Mouse (Mus musculus) thymus, adult 2 months (tissue): Measurements from ENCODE around the gene St3gal2. TPM values are rescaled to one million over a fixed set of nuclear protein-coding genes. Genes with fewer than 3 reads are reported as not detected.

ENCODE experiments used
- DNase-seq: peaks from one replicate; pipeline ENCODE4 v3.0.0; 2021
- H3K27ac ChIP-seq: fragments of 200-500 bp; 2 replicates; pipeline ENCODE4 v1.5.1; 2012; ENCODE audit warnings: low read length, control low read depth; ENCODE audit not compliant: control insufficient read depth, insufficient read depth
- H3K27me3 ChIP-seq: fragments of 200-500 bp; 2 replicates; pipeline ENCODE4 v1.6.1; 2012; ENCODE audit warnings: mild to moderate bottlenecking, low read length, moderate library complexity, mixed read lengths; ENCODE audit not compliant: control insufficient read depth, insufficient read depth
- H3K36me3 ChIP-seq: fragments of 200-500 bp; 2 replicates; pipeline ENCODE4 v1.6.1; 2012; ENCODE audit warnings: mild to moderate bottlenecking, low read length, moderate library complexity; ENCODE audit not compliant: control insufficient read depth, insufficient read depth
- H3K4me1 ChIP-seq: fragments of 200-500 bp; replicated peaks from 2 replicates; pipeline ENCODE4 v1.6.1; 2012; ENCODE audit warnings: low read length; ENCODE audit not compliant: control insufficient read depth, insufficient read depth
- H3K4me3 ChIP-seq: fragments of 200-500 bp; 2 replicates; pipeline ENCODE4 v1.5.1; 2012; ENCODE audit warnings: mild to moderate bottlenecking, low read length, control low read depth, moderate library complexity; ENCODE audit not compliant: control insufficient read depth, insufficient read depth
- CTCF ChIP-seq: fragments of 200-500 bp; IDR thresholded peaks from 2 replicates; pipeline ENCODE4 v1.5.1; 2012; ENCODE audit warnings: mild to moderate bottlenecking, control low read depth, low read length, moderate library complexity, borderline replicate concordance; ENCODE audit not compliant: control insufficient read depth, poor library complexity, insufficient read depth; ENCODE audit errors: extremely low read depth
- POLR2A ChIP-seq: fragments of 200-500 bp; IDR thresholded peaks from 2 replicates; pipeline ENCODE4 v1.6.1; 2012; ENCODE audit warnings: mild to moderate bottlenecking, low read length, control low read depth, moderate library complexity; ENCODE audit not compliant: control insufficient read depth, poor library complexity, insufficient read depth; ENCODE audit errors: extremely low read depth
- WGBS: fragments of 180-500 bp; shearing (Covaris S2); methylation state at CpG from one replicate; pipeline ENCODE4 v1.1.7; 2018; 5-methylcytosine and 5-hydroxymethylcytosine counted together
- polyA plus RNA-seq: library from polyadenylated mRNA; depleted of rRNA; stranded (reverse); fragments of >200 nt; gene quantifications from 2 replicates; pipeline ENCODE4 v1.2.3, GENCODE M21; 2012

St3gal2 gene
- polyA plus RNA-seq, 1 experiment: 22.1 TPM

DNA sequence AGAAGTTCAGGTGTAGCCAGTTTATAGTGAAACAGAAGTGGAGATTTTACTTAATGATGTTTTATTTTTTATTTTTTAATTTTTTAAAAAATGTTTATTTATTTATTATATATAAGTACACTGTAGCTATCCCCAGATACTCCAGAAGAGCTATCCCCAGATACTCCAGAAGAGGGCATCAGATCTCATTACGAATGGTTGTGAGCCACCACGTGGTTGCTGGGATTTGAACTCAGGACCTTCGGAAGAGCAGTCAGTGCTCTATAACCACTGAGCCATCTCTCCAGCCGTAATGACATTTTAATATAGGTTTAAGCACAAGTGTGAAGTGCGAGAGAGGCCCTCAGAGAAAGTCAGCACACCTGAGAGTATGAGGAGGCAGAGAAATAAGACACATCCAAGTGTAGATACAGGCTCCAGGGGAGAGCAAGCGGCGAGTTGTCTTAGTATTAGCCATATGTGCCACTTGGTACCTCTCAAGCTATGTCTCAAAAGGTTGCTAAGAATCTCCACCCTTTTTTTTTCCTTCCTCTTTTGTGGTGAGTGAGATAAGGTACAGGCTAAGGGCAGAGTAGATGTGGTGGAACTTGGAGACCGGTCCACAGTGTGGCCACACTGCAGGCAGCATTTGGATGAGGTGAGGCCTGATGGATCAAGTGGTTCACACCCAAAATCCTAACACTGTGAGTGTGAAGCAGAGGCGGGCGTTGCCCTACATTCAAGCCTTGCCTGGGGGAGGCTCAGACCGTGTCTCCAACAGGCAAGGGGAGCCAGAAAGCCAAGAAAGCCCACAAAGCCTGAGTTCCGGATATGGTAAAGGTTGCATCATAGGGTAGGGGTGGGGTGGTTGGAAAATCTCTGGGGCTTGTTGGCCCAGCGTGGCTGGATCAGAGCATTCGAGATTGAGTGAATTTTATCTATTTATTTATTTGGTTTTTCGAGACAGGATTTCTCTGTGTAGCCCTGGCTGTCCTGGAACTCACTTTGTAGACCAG lies 7.8 kb upstream of the St3gal2 start:
- Histone ChIP-seq H3K27me3 (no peaks in the 10 kb centered on the region), H3K27ac (no peak overlapping the region), H3K4me1 (peaks cover 4% of the 10 kb centered on the region; the same call in 1 of the 2 replicates), H3K36me3 (no peaks in the 10 kb centered on the region), H3K4me3 (no peak overlapping the region)
- no peak for TF ChIP-seq CTCF
- TF ChIP-seq POLR2A: no peak
- WGBS: 32% methylated on average over 15 of the region's 15 CpGs
- DNase-seq: no peak

DNA sequence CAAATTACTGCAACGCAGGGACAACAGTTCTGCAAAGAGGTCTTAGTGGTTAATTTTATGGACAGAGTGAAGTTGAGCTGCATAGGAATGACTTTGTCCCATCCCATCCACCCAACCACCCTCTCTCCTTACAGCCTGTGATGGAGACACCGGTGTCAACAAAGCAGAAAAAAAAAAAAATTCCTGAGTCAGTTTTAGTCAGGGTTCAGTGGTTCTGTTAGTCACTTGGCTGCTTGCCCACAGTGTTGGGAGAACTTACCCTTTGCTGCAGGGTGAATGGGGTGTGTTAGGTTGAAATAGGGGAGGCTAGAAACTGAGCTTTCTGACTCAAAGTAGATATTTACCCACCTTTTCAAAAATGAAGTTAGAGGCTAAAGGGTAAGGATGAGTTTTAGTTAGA lies 2.3 kb upstream of the St3gal2 start:
- no peak for TF ChIP-seq POLR2A
- no peak for TF ChIP-seq CTCF
- Histone ChIP-seq H3K27me3 (no peaks in the 10 kb centered on the region), H3K36me3 (no peaks in the 10 kb centered on the region), H3K4me3 (no peak overlapping the region), H3K4me1 (peaks cover 14% of the 10 kb centered on the region), H3K27ac (no peak overlapping the region)
- no peak for DNase-seq
- WGBS: 46% methylated on average over 2 of the region's 2 CpGs

DNA sequence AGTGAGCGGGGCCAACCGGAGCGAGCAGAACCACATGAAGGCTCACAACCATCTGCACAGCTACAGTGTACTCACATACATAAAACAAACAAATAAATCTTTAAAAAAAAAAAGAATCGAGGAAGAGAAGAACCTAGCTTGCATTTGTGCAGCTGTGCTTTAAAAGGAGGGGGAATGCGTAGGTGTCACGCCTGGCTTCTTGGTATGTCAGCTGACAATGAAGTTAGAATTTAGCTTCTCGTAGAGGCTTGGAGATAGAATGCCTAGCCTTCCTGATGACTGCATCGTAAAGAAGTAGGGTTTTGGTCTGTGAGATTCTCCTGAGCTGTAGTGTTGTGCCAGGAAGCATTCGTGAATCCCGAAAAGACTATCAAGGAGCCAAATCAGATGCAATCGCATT lies 1.7 kb upstream of the St3gal2 start:
- no peak for TF ChIP-seq CTCF
- H3K36me3 ChIP-seq: no peaks in the 10 kb centered on the region
- DNase-seq: no peak
- WGBS: 77% methylated on average over 11 of the region's 11 CpGs
- H3K27me3 ChIP-seq: no peaks in the 10 kb centered on the region
- peaks cover 14% of the 10 kb centered on the region for H3K4me1 ChIP-seq
- H3K4me3 ChIP-seq: no peak overlapping the region
- no peak overlapping the region for H3K27ac ChIP-seq

DNA sequence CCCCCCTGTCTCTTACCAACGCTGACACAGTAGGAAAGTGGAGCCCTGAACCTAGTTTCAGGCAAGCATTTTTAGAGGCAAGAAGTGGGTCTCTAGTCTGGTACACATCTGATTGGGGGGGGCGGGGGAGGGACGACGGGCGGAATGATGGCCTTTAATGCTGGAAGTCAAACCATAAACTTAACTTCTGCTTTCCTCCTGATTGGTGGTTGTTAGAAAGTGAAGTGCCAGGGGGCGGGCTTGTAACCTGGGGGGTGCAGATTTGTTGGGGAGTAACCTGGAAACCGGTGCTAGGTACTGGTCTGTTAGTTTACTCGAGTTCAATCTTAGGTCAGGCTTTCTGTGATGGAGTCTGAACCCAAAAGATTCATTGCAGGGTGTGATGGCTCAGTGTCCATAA lies 1.3 kb upstream of the St3gal2 start:
- WGBS: 31% methylated on average over 8 of the region's 8 CpGs
- H3K27ac ChIP-seq: no peak overlapping the region

DNA sequence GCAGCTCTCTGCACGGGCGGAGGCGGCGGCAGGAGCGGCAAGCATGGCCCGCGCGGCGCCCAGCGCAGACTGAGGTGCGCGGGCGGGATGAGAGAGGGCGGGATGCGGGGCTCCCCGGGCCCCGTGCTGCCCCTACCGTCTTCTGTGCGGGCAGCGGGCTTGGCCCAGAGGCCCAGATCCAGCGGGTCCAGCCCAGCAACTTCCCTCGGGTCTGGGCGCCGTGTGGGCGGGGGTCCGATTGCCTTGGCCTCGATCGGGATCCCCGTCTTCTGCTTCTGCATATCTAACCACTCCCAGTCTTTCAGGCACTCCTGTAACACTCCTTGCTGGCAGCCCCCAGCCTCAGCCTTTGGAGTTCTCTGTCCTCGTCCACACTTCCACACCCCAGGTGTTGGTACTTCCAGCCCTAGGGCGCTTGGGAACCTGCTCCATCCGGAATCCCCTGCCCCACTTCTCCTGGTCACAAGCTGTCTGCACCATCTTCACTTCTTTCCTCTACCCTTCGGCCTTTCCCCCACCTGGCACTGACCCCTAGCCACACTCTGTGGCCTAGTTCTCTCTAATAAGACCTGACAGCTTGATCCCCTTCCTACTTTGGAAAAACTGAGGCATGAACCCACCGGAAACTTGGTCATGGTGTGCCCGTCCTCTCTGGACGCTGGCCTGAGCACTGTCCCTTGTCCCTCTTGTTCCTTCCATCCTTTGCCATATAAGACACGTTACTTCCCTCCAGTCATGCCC lies 480 bp downstream of the St3gal2 start:
- no peak for DNase-seq
- Histone ChIP-seq H3K4me1 (peaks cover 14% of the 10 kb centered on the region), H3K27me3 (no peaks in the 10 kb centered on the region), H3K36me3 (no peaks in the 10 kb centered on the region), H3K4me3 (peak overlapping the region; percentile 51), H3K27ac (no peak overlapping the region)
- 7% methylated on average over 36 of the region's 37 CpGs for WGBS
- no peak for TF ChIP-seq POLR2A
- TF ChIP-seq CTCF: no peak

More for the DNA sequence above, 1.3 kb upstream of the St3gal2 start:
- Histone ChIP-seq H3K27me3 (no peaks in the 10 kb centered on the region), H3K4me1 (peaks cover 14% of the 10 kb centered on the region), H3K4me3 (no peak overlapping the region), H3K36me3 (no peaks in the 10 kb centered on the region)
- TF ChIP-seq POLR2A: no peak
- TF ChIP-seq CTCF: no peak
- no peak for DNase-seq

DNA sequence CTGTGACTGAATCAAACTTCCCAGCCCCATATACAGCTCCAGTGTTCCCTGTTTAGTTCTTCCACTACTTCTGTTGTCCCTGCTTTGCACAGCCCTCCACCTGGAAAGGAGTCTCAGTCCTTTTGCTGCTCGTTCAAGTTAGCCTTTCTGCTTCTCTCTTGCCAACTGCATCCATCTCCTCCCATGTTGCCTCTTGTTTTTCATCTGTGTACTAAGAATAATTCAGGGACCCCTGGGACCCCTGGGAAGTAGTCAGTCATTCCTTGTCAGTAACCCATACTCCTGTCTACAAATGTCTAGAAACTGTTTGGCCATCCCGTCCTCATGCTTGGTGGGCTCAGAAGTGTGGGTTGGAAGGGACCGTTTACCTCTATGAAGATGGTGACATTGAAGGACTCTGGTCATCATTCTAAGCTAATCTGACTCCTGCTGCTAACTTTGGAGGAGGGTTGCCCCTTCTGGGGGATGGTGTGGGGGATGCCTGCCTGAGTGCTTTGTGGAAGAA lies 1.1 kb downstream of the St3gal2 start:
- TF ChIP-seq CTCF (no peak), POLR2A (no peak)
- Histone ChIP-seq H3K27me3 (no peaks in the 10 kb centered on the region), H3K27ac (no peak overlapping the region), H3K36me3 (no peaks in the 10 kb centered on the region), H3K4me3 (no peak overlapping the region), H3K4me1 (peaks cover 14% of the 10 kb centered on the region)
- 54% methylated on average over 3 of the region's 3 CpGs for WGBS
- no peak for DNase-seq
